Mouse (Mus musculus): ENCODE measurements around the gene Cpne6. TPM values are rescaled to one million over a fixed set of nuclear protein-coding genes. Genes with fewer than 3 reads are reported as not detected.

Gene Cpne6
- polyA plus RNA-seq (2012; rRNA removed), result 0.02 and 0.04 TPM in 2 replicates

GRCm38 (mm10) chr14:55510125-55510731 is at the start of gene Cpne6:
Gene Cpne6, plus strand, starts transcription at chr14:55510445.

DNA sequence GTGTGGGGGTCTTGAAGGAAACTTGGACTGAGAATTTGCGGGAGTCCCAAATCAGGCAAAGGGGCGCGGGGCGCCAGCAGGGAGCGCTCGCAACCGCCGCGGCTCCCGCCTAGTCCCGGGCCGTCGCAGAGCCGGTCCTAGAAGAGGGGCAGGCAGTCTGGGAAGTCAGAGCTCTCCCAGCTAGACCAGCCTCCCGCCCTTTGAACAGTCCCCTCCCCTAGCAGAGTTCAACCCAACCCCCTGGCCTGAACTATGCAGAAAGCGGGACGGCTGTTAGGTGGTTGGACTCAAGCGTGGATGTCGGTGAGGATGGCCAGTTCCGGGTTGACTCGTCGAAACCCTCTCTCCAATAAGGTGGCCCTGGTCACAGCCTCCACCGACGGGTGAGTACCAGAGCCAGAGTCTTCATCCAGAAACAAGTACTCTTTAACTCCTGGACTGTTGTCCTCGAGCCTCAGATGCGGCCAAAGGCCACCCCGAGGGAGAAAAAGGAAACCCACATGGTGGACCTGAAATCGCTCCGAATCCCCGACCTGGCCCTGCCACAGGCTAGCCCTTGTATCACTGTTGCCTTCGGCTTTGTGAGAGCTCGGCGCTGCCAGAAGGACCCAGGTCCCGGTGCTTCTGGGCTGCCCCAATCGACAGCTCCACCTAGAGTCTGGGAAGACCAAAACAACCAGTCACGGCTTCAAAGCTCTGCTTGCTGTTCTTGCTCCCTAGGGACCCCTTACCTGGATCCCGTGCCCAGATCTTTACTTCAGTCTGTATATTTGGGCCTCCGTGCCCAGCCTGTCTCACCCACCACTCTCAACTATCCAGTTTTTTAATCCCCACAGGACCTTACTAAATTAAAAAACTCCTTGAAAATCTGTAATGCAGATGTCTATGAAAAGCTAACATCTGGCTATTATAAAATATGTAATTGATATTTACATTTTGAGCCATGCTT is 31.3 kb upstream of the Cpne6 start, which contains the start of gene Dhrs4:
TSS of gene Dhrs4 (plus strand) at position 108 of the 949 bp plus-strand sequence.

DNA sequence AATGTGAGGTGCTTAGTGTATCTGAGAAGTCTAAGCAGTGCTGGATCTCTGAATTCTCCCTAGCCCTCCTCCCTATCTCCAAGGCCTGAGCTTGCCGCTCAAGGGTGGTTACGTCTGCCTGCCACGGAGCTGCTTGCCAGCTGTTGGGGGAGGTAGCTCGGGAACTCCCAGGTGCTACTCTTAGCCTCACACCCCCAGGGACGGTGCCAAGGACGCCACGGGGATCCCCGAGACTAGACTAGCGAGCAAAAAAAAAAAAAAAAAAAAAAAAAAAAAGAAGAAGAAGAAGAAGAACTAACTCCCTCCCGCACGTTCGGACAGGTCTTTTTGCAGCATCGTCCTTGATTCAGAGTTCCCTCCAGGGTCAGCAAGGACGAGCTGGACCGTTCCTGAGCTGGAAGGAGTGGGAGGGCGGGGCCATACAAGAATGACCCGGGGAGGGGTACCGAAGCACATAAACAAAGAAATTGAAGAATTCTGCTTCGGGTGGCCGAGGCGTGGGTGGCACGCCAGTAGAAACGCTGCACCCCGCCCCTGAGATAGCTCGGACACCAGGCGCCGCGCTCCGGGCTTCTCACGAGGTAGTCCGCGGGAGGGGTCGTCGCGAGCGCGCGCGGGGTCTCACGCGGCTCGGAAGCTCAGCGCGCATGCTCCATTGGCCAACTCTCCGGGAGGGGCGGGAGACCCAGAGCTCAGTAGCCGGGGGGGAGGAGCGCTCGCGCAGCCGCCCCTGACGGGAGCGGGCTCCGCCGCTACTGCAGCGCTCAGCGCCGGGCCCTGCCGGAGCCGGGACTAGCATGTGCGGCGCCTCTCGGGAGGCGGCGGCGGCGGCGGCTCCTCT is 19.7 kb upstream of the Cpne6 start, which contains the start of gene Carmil3:
TSS of gene Carmil3 (plus strand) at position 291 of the 841 bp plus-strand sequence.

GRCm38 (mm10) chr14:55524785-55525184 is 14.5 kb downstream of the Cpne6 start, which contains the start of gene Nrl:
Gene Nrl, minus strand, starts transcription at chr14:55524981.

DNA sequence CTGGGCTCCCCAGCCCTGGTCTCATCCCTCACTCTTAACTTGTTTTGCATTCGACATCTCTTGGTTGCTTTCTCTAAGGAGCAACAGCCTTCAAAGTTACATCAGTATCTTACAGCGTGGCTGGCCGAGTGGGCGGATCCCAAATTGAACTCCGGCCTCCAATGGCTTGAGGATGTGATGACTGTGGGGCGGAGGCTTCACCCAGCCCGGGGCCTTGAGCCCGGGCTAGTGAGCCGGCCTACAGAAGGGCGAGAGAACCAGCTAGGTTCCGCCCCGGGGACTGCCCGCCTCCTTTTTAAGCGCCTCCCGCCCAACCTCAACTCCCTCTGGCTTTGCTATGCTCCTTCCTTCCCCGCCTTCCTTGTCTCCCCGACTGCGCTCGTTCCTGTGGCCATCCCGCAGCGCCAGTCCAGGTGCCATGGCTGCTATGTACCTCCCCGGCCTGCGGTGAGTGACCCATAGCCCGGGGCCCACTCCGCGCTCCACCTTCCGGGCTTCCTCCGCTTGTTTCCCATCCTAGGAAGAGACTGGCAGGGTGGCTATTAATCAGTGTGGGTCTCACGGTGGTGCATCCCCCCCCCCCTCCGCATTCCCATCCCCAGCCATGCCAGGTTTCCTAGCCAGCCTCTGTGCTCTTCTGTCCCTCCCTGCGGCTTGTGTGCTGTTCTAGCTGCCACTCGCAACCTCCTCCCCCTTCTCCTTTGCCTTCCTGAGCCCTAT is 30.0 kb downstream of the Cpne6 start, which contains the start of gene Pck2:
TSS of gene Pck2 (plus strand) at position 200 of the 720 bp plus-strand sequence.

GRCm38 (mm10) chr14:55559799-55560201 is 49.6 kb downstream of the Cpne6 start, which contains the start of gene Dcaf11:
Gene Dcaf11, plus strand, starts transcription at chr14:55560006.

GRCm38 (mm10) chr14:55560202-55561073 is 50.2 kb downstream of the Cpne6 start, which contains the start of gene A730061H03Rik:
Gene A730061H03Rik, minus strand, starts transcription at chr14:55560406.

Other genes starting within 250 kb of the Cpne6 start
- 9.0 and 9.5 TPM in 2 replicates for gene Dhrs4, start 31.7 kb upstream of the Cpne6 start, polyA plus RNA-seq (2012; rRNA removed)
- gene Carmil3, start 19.8 kb upstream of the Cpne6 start, polyA plus RNA-seq (2012; rRNA removed), result 0.84 and 1.7 TPM in 2 replicates
- not detected in 2 replicates for gene Nrl, start 14.5 kb downstream of the Cpne6 start, polyA plus RNA-seq (2012; rRNA removed)
- gene Pck2, start 29.8 kb downstream of the Cpne6 start, polyA plus RNA-seq (2012; rRNA removed), result 9.6 and 12.0 TPM in 2 replicates
- 34.1 and 39.6 TPM in 2 replicates for gene Dcaf11, start 49.6 kb downstream of the Cpne6 start, polyA plus RNA-seq (2012; rRNA removed)
- 0.36 and 0.43 TPM in 2 replicates for gene A730061H03Rik, start 50.0 kb downstream of the Cpne6 start, polyA plus RNA-seq (2012; rRNA removed)
- 5.4 and 7.6 TPM in 2 replicates for gene Fitm1, start 65.2 kb downstream of the Cpne6 start, polyA plus RNA-seq (2012; rRNA removed)
- gene Psme1, start 67.7 kb downstream of the Cpne6 start, polyA plus RNA-seq (2012; rRNA removed), result 18.6 and 20.4 TPM in 2 replicates
- gene Emc9, start 74.9 kb downstream of the Cpne6 start, polyA plus RNA-seq (2012; rRNA removed), result 8.2 and 12.0 TPM in 2 replicates
- 20.5 and 26.3 TPM in 2 replicates for gene Psme2, start 80.7 kb downstream of the Cpne6 start, polyA plus RNA-seq (2012; rRNA removed)
- gene Rnf31, start 81.3 kb downstream of the Cpne6 start, polyA plus RNA-seq (2012; rRNA removed), result 14.6 and 15.8 TPM in 2 replicates
- 20.0 and 20.2 TPM in 2 replicates for gene Irf9, start 93.1 kb downstream of the Cpne6 start, polyA plus RNA-seq (2012; rRNA removed)
- gene Rec8, start 107.6 kb downstream of the Cpne6 start, polyA plus RNA-seq (2012; rRNA removed), result 4.1 and 5.4 TPM in 2 replicates
- 31.9 and 34.9 TPM in 2 replicates for gene Ipo4, start 125.5 kb downstream of the Cpne6 start, polyA plus RNA-seq (2012; rRNA removed)
- 8.5 and 8.6 TPM in 2 replicates for gene Gm49378, start 127.5 kb downstream of the Cpne6 start, polyA plus RNA-seq (2012; rRNA removed)
- 55.0 and 58.0 TPM in 2 replicates for gene Tm9sf1, start 133.4 kb downstream of the Cpne6 start, polyA plus RNA-seq (2012; rRNA removed)
- gene Tssk4, start 139.7 kb downstream of the Cpne6 start, polyA plus RNA-seq (2012; rRNA removed), result 0.38 and 0.49 TPM in 2 replicates
- gene Mdp1, start 150.1 kb downstream of the Cpne6 start, polyA plus RNA-seq (2012; rRNA removed), result 6.8 and 7.4 TPM in 2 replicates
- 3.7 and 4.7 TPM in 2 replicates for gene Gmpr2, start 161.5 kb downstream of the Cpne6 start, polyA plus RNA-seq (2012; rRNA removed)
- gene Nedd8, start 161.7 kb downstream of the Cpne6 start, polyA plus RNA-seq (2012; rRNA removed), result 167 and 187 TPM in 2 replicates
- gene Tinf2, start 171.4 kb downstream of the Cpne6 start, polyA plus RNA-seq (2012; rRNA removed), result 3.1 and 4.4 TPM in 2 replicates
- 29.4 and 45.8 TPM in 2 replicates for gene Tgm1, start 203.5 kb downstream of the Cpne6 start, polyA plus RNA-seq (2012; rRNA removed)
- 24.3 and 27.3 TPM in 2 replicates for gene Rabggta, start 211.8 kb downstream of the Cpne6 start, polyA plus RNA-seq (2012; rRNA removed)
- gene Dhrs1, start 235.2 kb downstream of the Cpne6 start, polyA plus RNA-seq (2012; rRNA removed), result 50.3 and 51.5 TPM in 2 replicates
- 5.8 and 6.9 TPM in 2 replicates for gene Nop9, start 235.2 kb downstream of the Cpne6 start, polyA plus RNA-seq (2012; rRNA removed)
- gene Cideb, start 248.0 kb downstream of the Cpne6 start, polyA plus RNA-seq (2012; rRNA removed), result 16.4 and 17.4 TPM in 2 replicates

Measured in stomach, adult 2 months (tissue).